Mouse (Mus musculus) G1E (cell line): ENCODE results near the gene B4gat1. TPM values are rescaled to one million over a fixed set of nuclear protein-coding genes. Genes with fewer than 3 reads are reported as not detected.
"Not testable (repeated sequence)": the region's sequence is repeated elsewhere in the genome, so short reads cannot be mapped to it uniquely, and the experiment has no call there.

Experiments used
- ATAC-seq: 2 replicates; pipeline ENCODE4 v1.8.0; 2016; ENCODE audit warnings: mild to moderate bottlenecking; ENCODE audit not compliant: insufficient number of reproducible peaks, poor library complexity, low FRiP score, severe bottlenecking; ENCODE audit errors: extremely low read depth
- DNase-seq: peaks from one replicate; pipeline ENCODE4 v3.0.0; 2012; ENCODE audit warnings: low spot score
- H3K27me3 ChIP-seq: 2 replicates; pipeline ENCODE4 v1.6.1; 2012; ENCODE audit warnings: mild to moderate bottlenecking, low read length, inconsistent platforms; ENCODE audit not compliant: insufficient read depth
- H3K36me3 ChIP-seq: replicated peaks from 2 replicates; pipeline ENCODE3; 2012; ENCODE audit warnings: mild to moderate bottlenecking, inconsistent platforms
- H3K4me1 ChIP-seq: 2 replicates; pipeline ENCODE4 v1.6.1; 2012; ENCODE audit warnings: low read depth, low read length, inconsistent platforms, mixed read lengths; ENCODE audit not compliant: insufficient read depth
- H3K4me3 ChIP-seq: 2 replicates; pipeline ENCODE4 v1.5.1; 2012; ENCODE audit warnings: low read depth, mild to moderate bottlenecking, inconsistent platforms, low read length, moderate library complexity, mixed read lengths
- H3K9me3 ChIP-seq: replicated peaks from 2 replicates; pipeline ENCODE4 v1.6.1; 2012; ENCODE audit warnings: inconsistent platforms
- CTCF ChIP-seq: IDR thresholded peaks from 2 replicates; pipeline ENCODE4 v1.5.1; 2012; ENCODE audit warnings: low read depth, low read length, inconsistent platforms, mixed read lengths
- GATA1 ChIP-seq: IDR thresholded peaks from 2 replicates; pipeline ENCODE4 v1.6.1; 2012; ENCODE audit warnings: borderline replicate concordance, low read length, inconsistent platforms, mixed read lengths
- GATA2 ChIP-seq: IDR thresholded peaks from 2 replicates; pipeline ENCODE4 v1.6.1; 2012; ENCODE audit warnings: low read depth, low read length, inconsistent platforms, borderline replicate concordance
- POLR2AphosphoS5 ChIP-seq: IDR thresholded peaks from 2 replicates; pipeline ENCODE4 v1.6.1; 2012; ENCODE audit warnings: low read depth, low read length, inconsistent platforms; ENCODE audit not compliant: insufficient replicate concordance
- TAL1 ChIP-seq: conservative IDR thresholded peaks from 2 replicates; pipeline ENCODE4 v1.6.1; 2012; ENCODE audit warnings: low read depth, low read length, inconsistent platforms, mixed read lengths
- polyA plus RNA-seq: library from polyadenylated mRNA; stranded (reverse); fragments of >175 nt; gene quantifications from 2 replicates; pipeline ENCODE4 v1.2.3, GENCODE M21; 2012
- total RNA-seq, 2 experiments: library from RNA; stranded (forward) in 1 of 2; stranded (reverse) in 1 of 2; fragments of 200-1000 nt in 1 of 2; fragments of >200 nt in 1 of 2; fragmentation: Nextera tagmentation in 1 of 2; gene quantifications; 2 replicates each; pipeline ENCODE4 v1.2.3; 2014 to 2017

The B4gat1 gene
- total and polyA plus RNA-seq, 3 experiments = 1.7 to 8.9 (median 7.2) TPM

- peaks cover 28% of the 10 kb centered on the region for H3K4me1 ChIP-seq
- H3K27me3 ChIP-seq = peaks cover 31% of the 10 kb centered on the region
- TF ChIP-seq CTCF = no peak
- no peak for TF ChIP-seq GATA2
- no peak for TF ChIP-seq POLR2AphosphoS5
- TF ChIP-seq GATA1 = no peak
- TF ChIP-seq TAL1 = no peak
- ATAC-seq (no peak), DNase-seq (no peak)
- no peak overlapping the region for H3K4me3 ChIP-seq
- no peaks in the 10 kb centered on the region for H3K9me3 ChIP-seq
- peaks cover under 1% of the 10 kb centered on the region for H3K36me3 ChIP-seq
Observed at GRCm38 (mm10) chr19:5083961-5084833, 45.6 kb downstream of the B4gat1 start.

- no peak for ATAC-seq
- Histone ChIP-seq H3K4me3 (0 out of 2 replicates have a peak overlapping the region, but pooled peaks have one; percentile 18), H3K9me3 (no peaks in the 10 kb centered on the region), H3K4me1 (peaks cover 34% of the 10 kb centered on the region), H3K27me3 (peaks cover 31% of the 10 kb centered on the region), H3K36me3 (peaks cover 7% of the 10 kb centered on the region)
- no peak for DNase-seq
- no peak for TF ChIP-seq CTCF
- no peak for TF ChIP-seq GATA2
- TF ChIP-seq GATA1 = no peak
Observed at GRCm38 (mm10) chr19:5084834-5085144, 46.2 kb downstream of the B4gat1 start.

GRCm38 (mm10) chr19:5085145-5085863 is 46.7 kb downstream of the B4gat1 start, which contains the start of gene Tmem151a:
Gene Tmem151a, minus strand, starts transcription at chr19:5085531.
- DNase-seq (no peak), ATAC-seq (no peak)
- Histone ChIP-seq H3K27me3 (peaks cover 31% of the 10 kb centered on the region), H3K4me3 (0 out of 2 replicates have a peak within 1 kb of the TSS, but pooled peaks have one; percentile 18), H3K4me1 (peaks cover 34% of the 10 kb centered on the region), H3K9me3 (no peaks in the 10 kb centered on the region), H3K36me3 (peaks cover 11% of the 10 kb centered on the region)
- TF ChIP-seq TAL1 (no peak), GATA2 (no peak), POLR2AphosphoS5 (no peak), CTCF (no peak), GATA1 (no peak)

- not testable (repeated sequence) for DNase-seq, H3K9me3 ChIP-seq, H3K4me3 ChIP-seq, ATAC-seq
- H3K4me1 ChIP-seq = peaks cover 34% of the 10 kb centered on the region
- peaks cover 24% of the 10 kb centered on the region for H3K36me3 ChIP-seq
- peaks cover 27% of the 10 kb centered on the region for H3K27me3 ChIP-seq
Observed at GRCm38 (mm10) chr19:5086533-5086932, 47.9 kb downstream of the B4gat1 start.

- Histone ChIP-seq H3K27me3 (peaks cover 15% of the 10 kb centered on the region), H3K4me3 (peak within 1 kb of the TSS; percentile 98), H3K9me3 (no peaks in the 10 kb centered on the region), H3K4me1 (peaks cover 28% of the 10 kb centered on the region), H3K36me3 (peaks cover 39% of the 10 kb centered on the region)
- ATAC-seq (peak; percentile 90), DNase-seq (peak; percentile 98)
- TF ChIP-seq GATA2 (no peak), GATA1 (no peak), CTCF (0 out of 2 replicates have a peak, but pooled peaks have one; percentile 14)
Observed at GRCm38 (mm10) chr19:5087884-5088728, 49.5 kb downstream of the B4gat1 start, which contains the start of gene Yif1a. Gene Yif1a, plus strand, starts transcription at chr19:5088538.

GRCm38 (mm10) chr19:5089324-5089723 is 50.7 kb downstream of the B4gat1 start:
- TF ChIP-seq CTCF (no peak), GATA2 (no peak), GATA1 (no peak), POLR2AphosphoS5 (no peak), TAL1 (no peak)
- Histone ChIP-seq H3K9me3 (no peaks in the 10 kb centered on the region), H3K4me3 (peak overlapping the region; percentile 98; the same call in 1 of the 2 replicates), H3K27me3 (peaks cover 10% of the 10 kb centered on the region), H3K4me1 (peaks cover 38% of the 10 kb centered on the region), H3K36me3 (peaks cover 50% of the 10 kb centered on the region)
- DNase-seq = no peak
- ATAC-seq = no peak

Other genes with a start within 250 kb of the B4gat1 start
Only the 20 nearest of the 24 such genes appear.
- gene Ccs, start 199.5 kb upstream of the B4gat1 start, total RNA-seq (2014; fragmentation: Nextera tagmentation) = 17.3 and 20.6 TPM in 2 replicates
- gene Ccs, start 199.5 kb upstream of the B4gat1 start, total RNA-seq (2017) = 30.1 and 31.2 TPM in 2 replicates
- gene Ccs, start 199.5 kb upstream of the B4gat1 start, polyA plus RNA-seq = 61.4 and 69.4 TPM in 2 replicates
- not detected in 2 replicates for gene Ccdc87, start 199.5 kb upstream of the B4gat1 start, total RNA-seq (2014; fragmentation: Nextera tagmentation)
- 0.05 and 0.06 TPM in 2 replicates for gene Ccdc87, start 199.5 kb upstream of the B4gat1 start, total RNA-seq (2017)
- 0.03 TPM in 1 of 2 replicates, not detected in the other for gene Ccdc87, start 199.5 kb upstream of the B4gat1 start, polyA plus RNA-seq
- gene Ctsf, start 183.7 kb upstream of the B4gat1 start, total RNA-seq (2014; fragmentation: Nextera tagmentation) = not detected in 2 replicates
- 0.38 and 0.41 TPM in 2 replicates for gene Ctsf, start 183.7 kb upstream of the B4gat1 start, total RNA-seq (2017)
- 0.05 TPM in 1 of 2 replicates, not detected in the other for gene Ctsf, start 183.7 kb upstream of the B4gat1 start, polyA plus RNA-seq
- gene Actn3, start 160.9 kb upstream of the B4gat1 start, total RNA-seq (2014; fragmentation: Nextera tagmentation) = not detected in 2 replicates
- 0.16 and 0.52 TPM in 2 replicates for gene Actn3, start 160.9 kb upstream of the B4gat1 start, total RNA-seq (2017)
- gene Actn3, start 160.9 kb upstream of the B4gat1 start, polyA plus RNA-seq = 0.03 and 0.06 TPM in 2 replicates
- gene Zdhhc24, start 160.2 kb upstream of the B4gat1 start, total RNA-seq (2014; fragmentation: Nextera tagmentation) = 15.9 and 19.5 TPM in 2 replicates
- gene Zdhhc24, start 160.2 kb upstream of the B4gat1 start, total RNA-seq (2017) = 13.9 and 15.7 TPM in 2 replicates
- gene Zdhhc24, start 160.2 kb upstream of the B4gat1 start, polyA plus RNA-seq = 1.8 and 2.0 TPM in 2 replicates
- gene Bbs1, start 132.2 kb upstream of the B4gat1 start, total RNA-seq (2014; fragmentation: Nextera tagmentation) = 5.2 and 5.5 TPM in 2 replicates
- 3.0 and 4.4 TPM in 2 replicates for gene Bbs1, start 132.2 kb upstream of the B4gat1 start, total RNA-seq (2017)
- gene Bbs1, start 132.2 kb upstream of the B4gat1 start, polyA plus RNA-seq = 5.6 and 8.7 TPM in 2 replicates
- gene Dpp3, start 110.5 kb upstream of the B4gat1 start, total RNA-seq (2014; fragmentation: Nextera tagmentation) = 41.5 and 45.4 TPM in 2 replicates
- gene Dpp3, start 110.5 kb upstream of the B4gat1 start, total RNA-seq (2017) = 47.3 and 54.2 TPM in 2 replicates
- gene Dpp3, start 110.5 kb upstream of the B4gat1 start, polyA plus RNA-seq = 82.6 and 88.2 TPM in 2 replicates
- not detected in 2 replicates for gene Peli3, start 95.7 kb upstream of the B4gat1 start, total RNA-seq (2014; fragmentation: Nextera tagmentation)
- gene Peli3, start 95.7 kb upstream of the B4gat1 start, total RNA-seq (2017) = 0.05 TPM in 1 of 2 replicates, not detected in the other
- gene Peli3, start 95.7 kb upstream of the B4gat1 start, polyA plus RNA-seq = not detected in 2 replicates
- 15.4 and 16.2 TPM in 2 replicates for gene Mrpl11, start 76.7 kb upstream of the B4gat1 start, total RNA-seq (2014; fragmentation: Nextera tagmentation)
- 87.0 and 91.6 TPM in 2 replicates for gene Mrpl11, start 76.7 kb upstream of the B4gat1 start, total RNA-seq (2017)
- 66.8 and 72.2 TPM in 2 replicates for gene Mrpl11, start 76.7 kb upstream of the B4gat1 start, polyA plus RNA-seq
- 0.83 TPM in 1 of 2 replicates, not detected in the other for gene Npas4, start 48.5 kb upstream of the B4gat1 start, total RNA-seq (2014; fragmentation: Nextera tagmentation)
- 0.05 and 0.06 TPM in 2 replicates for gene Npas4, start 48.5 kb upstream of the B4gat1 start, total RNA-seq (2017)
- gene Npas4, start 48.5 kb upstream of the B4gat1 start, polyA plus RNA-seq = not detected in 2 replicates
- gene Slc29a2, start 15.0 kb upstream of the B4gat1 start, total RNA-seq (2014; fragmentation: Nextera tagmentation) = 4.3 and 5.8 TPM in 2 replicates
- 1.7 and 1.8 TPM in 2 replicates for gene Slc29a2, start 15.0 kb upstream of the B4gat1 start, total RNA-seq (2017)
- gene Slc29a2, start 15.0 kb upstream of the B4gat1 start, polyA plus RNA-seq = 5.5 and 5.9 TPM in 2 replicates
- 0.60 TPM in 1 of 2 replicates, not detected in the other for gene AC124502.3, start 65 bp downstream of the B4gat1 start, total RNA-seq (2014; fragmentation: Nextera tagmentation)
- gene AC124502.3, start 65 bp downstream of the B4gat1 start, total RNA-seq (2017) = 4.6 and 6.6 TPM in 2 replicates
- gene AC124502.3, start 65 bp downstream of the B4gat1 start, polyA plus RNA-seq = 0.33 and 0.34 TPM in 2 replicates
- 10.8 and 15.4 TPM in 2 replicates for gene Brms1, start 2.5 kb downstream of the B4gat1 start, total RNA-seq (2014; fragmentation: Nextera tagmentation)
- 16.4 and 18.8 TPM in 2 replicates for gene Brms1, start 2.5 kb downstream of the B4gat1 start, total RNA-seq (2017)
- gene Brms1, start 2.5 kb downstream of the B4gat1 start, polyA plus RNA-seq = 65.6 and 88.7 TPM in 2 replicates
- gene Rin1, start 11.7 kb downstream of the B4gat1 start, total RNA-seq (2014; fragmentation: Nextera tagmentation) = 0.68 and 1.8 TPM in 2 replicates
- gene Rin1, start 11.7 kb downstream of the B4gat1 start, total RNA-seq (2017) = 0.22 and 0.41 TPM in 2 replicates
- 0.30 and 0.72 TPM in 2 replicates for gene Rin1, start 11.7 kb downstream of the B4gat1 start, polyA plus RNA-seq
- not detected in 2 replicates for gene Cd248, start 29.3 kb downstream of the B4gat1 start, total RNA-seq (2014; fragmentation: Nextera tagmentation)
- gene Cd248, start 29.3 kb downstream of the B4gat1 start, total RNA-seq (2017) = not detected in 2 replicates
- gene Cd248, start 29.3 kb downstream of the B4gat1 start, polyA plus RNA-seq = not detected in 2 replicates
- gene Tmem151a, start 46.7 kb downstream of the B4gat1 start, total RNA-seq (2014; fragmentation: Nextera tagmentation) = not detected in 2 replicates
- gene Tmem151a, start 46.7 kb downstream of the B4gat1 start, total RNA-seq (2017) = 0.06 and 0.16 TPM in 2 replicates
- gene Tmem151a, start 46.7 kb downstream of the B4gat1 start, polyA plus RNA-seq = not detected in 2 replicates
- gene Yif1a, start 49.7 kb downstream of the B4gat1 start, total RNA-seq (2014; fragmentation: Nextera tagmentation) = 44.2 and 55.9 TPM in 2 replicates
- gene Yif1a, start 49.7 kb downstream of the B4gat1 start, total RNA-seq (2017) = 12.8 and 19.7 TPM in 2 replicates
- 11.3 and 11.5 TPM in 2 replicates for gene Yif1a, start 49.7 kb downstream of the B4gat1 start, polyA plus RNA-seq
- gene Cnih2, start 59.7 kb downstream of the B4gat1 start, total RNA-seq (2014; fragmentation: Nextera tagmentation) = 0.53 and 2.1 TPM in 2 replicates
- not detected in 2 replicates for gene Cnih2, start 59.7 kb downstream of the B4gat1 start, total RNA-seq (2017)
- gene Cnih2, start 59.7 kb downstream of the B4gat1 start, polyA plus RNA-seq = 1.6 and 1.9 TPM in 2 replicates
- gene Rab1b, start 68.2 kb downstream of the B4gat1 start, total RNA-seq (2014; fragmentation: Nextera tagmentation) = 35.9 and 47.6 TPM in 2 replicates
- 90.4 and 109 TPM in 2 replicates for gene Rab1b, start 68.2 kb downstream of the B4gat1 start, total RNA-seq (2017)
- gene Rab1b, start 68.2 kb downstream of the B4gat1 start, polyA plus RNA-seq = 195 and 231 TPM in 2 replicates
- gene Klc2, start 79.7 kb downstream of the B4gat1 start, total RNA-seq (2014; fragmentation: Nextera tagmentation) = 6.8 and 10.7 TPM in 2 replicates
- gene Klc2, start 79.7 kb downstream of the B4gat1 start, total RNA-seq (2017) = 2.6 and 3.4 TPM in 2 replicates
- gene Klc2, start 79.7 kb downstream of the B4gat1 start, polyA plus RNA-seq = 8.2 and 10.1 TPM in 2 replicates